Mouse (Mus musculus) urinary bladder, postnatal 4 days (tissue): ENCODE measurements around the gene Fam240b.

Source experiments
- DNase-seq, 2 experiments: peaks; one replicate each; pipeline ENCODE4 v3.0.0; 2021 to 2022; ENCODE audit warnings: low spot score in 2 of 2

Gene Fam240b

DNA sequence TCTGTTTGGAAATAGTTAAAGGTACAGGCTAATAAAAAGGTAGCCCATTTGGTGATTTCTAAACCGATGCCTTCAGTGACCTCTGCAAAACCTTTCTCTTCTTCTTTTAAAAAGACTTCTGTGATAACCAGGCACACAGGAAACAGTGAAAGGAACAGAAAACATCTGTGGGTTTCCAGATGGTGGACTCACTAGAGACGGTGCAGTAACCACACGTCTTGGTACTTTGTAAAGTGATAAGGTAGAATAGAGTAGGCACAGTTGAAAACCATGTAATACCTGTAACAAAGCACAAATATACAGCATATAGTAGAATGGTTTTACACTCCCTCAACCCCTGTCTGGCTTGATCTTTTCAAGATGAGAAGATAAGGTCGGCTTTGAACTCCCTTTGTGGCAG, 57.0 kb downstream of the Fam240b start:
- no peak for DNase-seq

DNA sequence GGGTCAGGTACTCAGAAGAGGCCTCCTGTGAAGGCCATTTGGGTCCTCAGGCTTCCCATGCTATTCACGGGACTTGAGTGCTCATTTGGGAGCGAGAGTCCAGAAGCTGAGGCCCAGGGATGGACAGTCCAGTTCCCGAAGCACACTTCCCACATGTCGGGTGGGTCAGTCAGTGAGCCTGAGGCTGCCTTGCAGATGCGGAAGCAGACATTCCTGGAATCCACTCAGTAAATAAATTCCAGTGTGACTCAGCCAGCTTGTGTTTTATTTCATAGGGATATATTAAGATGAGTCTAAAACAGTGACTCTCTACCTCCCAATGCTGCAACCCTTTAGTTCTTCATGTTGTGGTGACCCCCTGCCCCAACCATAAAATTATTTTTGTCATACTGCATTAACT, 58.1 kb downstream of the Fam240b start:
- DNase-seq: no peak

DNA sequence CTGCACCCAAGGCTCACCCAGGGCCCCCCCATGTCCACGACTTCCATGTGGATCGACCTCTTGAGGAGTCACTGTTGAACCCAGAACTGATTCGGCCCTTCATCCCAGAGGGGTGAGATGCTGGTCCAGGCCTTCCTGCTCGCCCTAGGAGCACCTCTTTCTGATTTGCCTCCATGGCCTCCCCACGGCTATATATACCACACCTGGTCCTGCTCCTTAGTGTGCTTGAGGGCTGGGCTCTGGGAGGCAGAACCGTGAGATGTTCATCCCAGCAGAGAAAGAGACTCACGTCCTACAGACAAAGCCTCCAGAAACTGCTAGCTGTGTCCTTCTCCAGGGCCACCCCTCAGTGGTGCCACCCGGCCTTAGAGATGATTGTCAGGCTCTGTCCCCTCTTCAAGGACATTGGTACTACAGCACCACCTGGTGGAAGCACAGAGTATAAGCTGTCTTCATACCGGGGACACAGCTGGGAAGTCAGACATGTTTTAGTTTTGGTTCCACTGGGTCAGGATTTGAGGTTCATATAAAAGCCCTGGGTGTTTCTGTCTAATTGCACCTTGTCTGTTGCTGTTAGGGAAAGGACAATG, 58.6 kb downstream of the Fam240b start:
- peak in 1 of 2 experiments; percentile 52 for DNase-seq

DNA sequence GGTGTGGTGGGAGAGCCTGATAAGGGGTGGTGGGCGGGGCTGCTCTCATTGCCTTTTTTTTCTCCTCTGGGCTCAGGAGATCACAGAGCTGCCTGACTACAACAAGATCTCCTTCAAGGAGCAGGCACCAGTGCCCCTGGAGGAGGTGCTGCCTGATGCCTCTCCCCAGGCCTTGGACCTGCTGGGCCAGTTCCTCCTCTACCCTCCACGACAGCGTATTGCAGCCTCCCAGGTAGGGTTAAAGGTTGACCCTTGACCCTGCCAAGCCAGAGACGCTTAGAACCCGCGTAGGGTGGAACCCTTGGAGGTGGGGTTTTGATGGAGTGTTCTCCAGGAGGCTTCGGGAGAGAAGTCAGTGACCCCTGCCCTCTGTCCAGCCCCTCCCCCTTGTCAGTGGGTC, 59.8 kb downstream of the Fam240b start:
- DNase-seq: no peak

DNA sequence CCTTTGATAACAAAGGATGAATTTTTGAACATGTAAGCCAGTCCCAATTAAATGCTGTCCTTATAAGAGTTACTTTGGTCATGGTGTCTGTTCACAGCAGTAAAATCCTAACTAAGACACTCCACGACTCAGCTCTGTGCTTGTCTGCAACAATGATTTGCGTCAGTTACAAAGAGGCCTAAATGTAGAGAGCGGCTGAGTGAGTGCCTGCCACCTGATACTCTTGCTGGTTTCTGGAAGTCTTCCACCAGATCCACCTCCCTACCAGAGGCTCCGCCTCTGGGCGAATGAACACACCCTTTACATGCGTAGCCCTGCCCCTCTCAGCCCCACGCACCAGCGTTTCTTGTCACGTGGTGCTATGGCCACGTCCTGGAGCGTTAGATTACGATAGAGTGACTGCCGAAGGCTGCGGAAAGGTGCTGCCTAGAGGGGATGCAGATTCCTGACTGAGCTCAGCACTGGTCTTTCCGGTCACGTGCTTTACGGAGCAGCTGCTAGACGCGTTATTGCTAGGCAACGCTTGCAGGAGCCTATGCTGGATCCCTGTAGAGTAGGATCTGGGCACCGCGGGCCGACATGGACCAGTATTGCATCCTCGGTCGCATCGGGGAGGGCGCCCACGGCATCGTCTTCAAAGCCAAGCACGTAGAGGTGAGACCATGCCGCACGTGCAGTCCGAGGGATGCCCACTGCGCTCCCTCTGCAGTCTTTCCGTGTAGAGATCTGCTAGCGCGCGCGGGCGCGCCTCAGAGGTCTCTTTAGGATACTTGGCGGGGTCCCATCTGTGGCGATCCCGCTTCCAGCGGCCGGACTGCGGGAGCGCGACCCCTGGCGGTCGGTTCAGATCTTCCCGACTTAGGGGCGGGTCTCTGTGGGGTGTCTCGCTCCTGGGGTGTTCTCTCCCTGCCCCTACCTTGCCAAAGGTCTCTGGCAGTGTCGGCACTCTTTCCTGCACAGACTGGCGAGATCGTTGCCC, 65.3 kb downstream of the Fam240b start, which contains the start of gene Cdk20:
Gene Cdk20, plus strand, starts transcription at position 298 of the 979 bp plus-strand sequence.
- DNase-seq: peak; percentile 86 to 89
